Mouse (Mus musculus): ENCODE data around the gene Mpp3. TPM values are rescaled to one million over a fixed set of nuclear protein-coding genes. Genes with fewer than 3 reads are reported as not detected.

Gene Mpp3
- total and polyA plus RNA-seq, 2 experiments from 2014 or later, result 2.2 to 8.0 TPM

GRCm38 (mm10) chr11:102052697-102053096, 24.4 kb upstream of the Mpp3 start:
- 71% methylated on average over 12 of the region's 12 CpGs for WGBS
- no peaks in the 10 kb centered on the region for H3K4me1 ChIP-seq (ENCODE audit: control insufficient read depth, insufficient read depth)
- H3K4me2 ChIP-seq (ENCODE audit: low read depth, low read length), result no peak overlapping the region
- no peak overlapping the region for H3K4me3 ChIP-seq (ENCODE audit: low read depth, low read length)
- H3K36me3 ChIP-seq (replicated peaks; ENCODE audit: control insufficient read depth, insufficient read depth, low read length), result no peaks in the 10 kb centered on the region
- H3K9me3 ChIP-seq (replicated peaks; ENCODE audit: control insufficient read depth, low read length), result no peaks in the 10 kb centered on the region
- no peak overlapping the region for H3K9ac ChIP-seq (replicated peaks; ENCODE audit: low read depth, low read length)
- peak overlapping the region; percentile 91 for H3K27ac ChIP-seq (ENCODE audit: low read depth)
- TF ChIP-seq EP300 (IDR thresholded peaks at IDR 0.05; ENCODE audit: low read depth), result no peak
- no peak for TF ChIP-seq CTCF (IDR thresholded peaks at IDR 0.05; ENCODE audit: low read depth)
- no peak for ATAC-seq (ENCODE audit: insufficient read depth, low read depth)
- no peak for DNase-seq (ENCODE audit: low spot score)
- no peaks in the 10 kb centered on the region for H3K27me3 ChIP-seq (ENCODE audit: control insufficient read depth, insufficient read depth, low read length)

GRCm38 (mm10) chr11:102051954-102052353, 23.7 kb upstream of the Mpp3 start:
- whole genome bisulfite sequencing, result 39% methylated on average over 4 of the region's 4 CpGs
- Histone ChIP-seq H3K27ac (ENCODE audit: low read depth) (peak overlapping the region; percentile 91), H3K4me3 (ENCODE audit: low read depth, low read length) (no peak overlapping the region), H3K27me3 (ENCODE audit: control insufficient read depth, insufficient read depth, low read length) (no peaks in the 10 kb centered on the region), H3K9me3 (replicated peaks; ENCODE audit: control insufficient read depth, low read length) (no peaks in the 10 kb centered on the region), H3K9ac (replicated peaks; ENCODE audit: low read depth, low read length) (no peak overlapping the region), H3K4me1 (ENCODE audit: control insufficient read depth, insufficient read depth) (no peaks in the 10 kb centered on the region), H3K4me2 (ENCODE audit: low read depth, low read length) (no peak overlapping the region), H3K36me3 (replicated peaks; ENCODE audit: control insufficient read depth, insufficient read depth, low read length) (no peaks in the 10 kb centered on the region)
- ATAC-seq (ENCODE audit: insufficient read depth, low read depth) (peak; percentile 49), DNase-seq (ENCODE audit: low spot score) (peak; percentile 45)
- TF ChIP-seq CTCF (IDR thresholded peaks at IDR 0.05; ENCODE audit: low read depth), result no peak

GRCm38 (mm10) chr11:102051541-102051940, 23.3 kb upstream of the Mpp3 start:
- peak; percentile 46 for DNase-seq (ENCODE audit: low spot score)

GRCm38 (mm10) chr11:102049875-102050482, 21.7 kb upstream of the Mpp3 start:
- Histone ChIP-seq H3K4me1 (ENCODE audit: control insufficient read depth, insufficient read depth) (no peaks in the 10 kb centered on the region), H3K9me3 (replicated peaks; ENCODE audit: control insufficient read depth, low read length) (no peaks in the 10 kb centered on the region), H3K27ac (ENCODE audit: low read depth) (peak overlapping the region; percentile 91), H3K9ac (replicated peaks; ENCODE audit: low read depth, low read length) (no peak overlapping the region), H3K4me3 (ENCODE audit: low read depth, low read length) (no peak overlapping the region), H3K4me2 (ENCODE audit: low read depth, low read length) (no peak overlapping the region), H3K27me3 (ENCODE audit: control insufficient read depth, insufficient read depth, low read length) (no peaks in the 10 kb centered on the region), H3K36me3 (replicated peaks; ENCODE audit: control insufficient read depth, insufficient read depth, low read length) (no peaks in the 10 kb centered on the region)
- DNase-seq (ENCODE audit: low spot score) (peak; percentile 36), ATAC-seq (ENCODE audit: insufficient read depth, low read depth) (peak; percentile 37; the same call in 1 of the 2 replicates)
- 55% methylated on average over 14 of the region's 14 CpGs for WGBS
- TF ChIP-seq CTCF (IDR thresholded peaks at IDR 0.05; ENCODE audit: low read depth) (no peak), EP300 (IDR thresholded peaks at IDR 0.05; ENCODE audit: low read depth) (no peak)

More at GRCm38 (mm10) chr11:102051541-102051940, 23.3 kb upstream of the Mpp3 start:
- Histone ChIP-seq H3K4me2 (ENCODE audit: low read depth, low read length) (peak overlapping the region; percentile 12; the same call in 1 of the 2 replicates), H3K9ac (replicated peaks; ENCODE audit: low read depth, low read length) (no peak overlapping the region), H3K27ac (ENCODE audit: low read depth) (peak overlapping the region; percentile 91), H3K4me3 (ENCODE audit: low read depth, low read length) (no peak overlapping the region), H3K36me3 (replicated peaks; ENCODE audit: control insufficient read depth, insufficient read depth, low read length) (no peaks in the 10 kb centered on the region), H3K9me3 (replicated peaks; ENCODE audit: control insufficient read depth, low read length) (no peaks in the 10 kb centered on the region), H3K27me3 (ENCODE audit: control insufficient read depth, insufficient read depth, low read length) (no peaks in the 10 kb centered on the region), H3K4me1 (ENCODE audit: control insufficient read depth, insufficient read depth) (no peaks in the 10 kb centered on the region)
- peak; percentile 69 for ATAC-seq (ENCODE audit: insufficient read depth, low read depth)
- peak; percentile 93 for TF ChIP-seq EP300 (IDR thresholded peaks at IDR 0.05; ENCODE audit: low read depth)
- no peak for TF ChIP-seq CTCF (IDR thresholded peaks at IDR 0.05; ENCODE audit: low read depth)
- 47% methylated on average over 4 of the region's 4 CpGs for WGBS

- H3K4me1 ChIP-seq (ENCODE audit: control insufficient read depth, insufficient read depth), result no peaks in the 10 kb centered on the region
- no peaks in the 10 kb centered on the region for H3K9me3 ChIP-seq (replicated peaks; ENCODE audit: control insufficient read depth, low read length)
- no peaks in the 10 kb centered on the region for H3K27me3 ChIP-seq (ENCODE audit: control insufficient read depth, insufficient read depth, low read length)
- 78% methylated on average over 9 of the region's 9 CpGs for WGBS
- no peaks in the 10 kb centered on the region for H3K36me3 ChIP-seq (replicated peaks; ENCODE audit: control insufficient read depth, insufficient read depth, low read length)
- DNase-seq (ENCODE audit: low spot score) (no peak), ATAC-seq (ENCODE audit: insufficient read depth, low read depth) (no peak)
- no peak overlapping the region for H3K27ac ChIP-seq (ENCODE audit: low read depth)
- H3K4me3 ChIP-seq (ENCODE audit: low read depth, low read length), result no peak overlapping the region
- H3K4me2 ChIP-seq (ENCODE audit: low read depth, low read length), result no peak overlapping the region
- TF ChIP-seq CTCF (IDR thresholded peaks at IDR 0.05; ENCODE audit: low read depth), result no peak
- TF ChIP-seq EP300 (IDR thresholded peaks at IDR 0.05; ENCODE audit: low read depth), result no peak
- no peak overlapping the region for H3K9ac ChIP-seq (replicated peaks; ENCODE audit: low read depth, low read length)
These were observed 18.3 kb upstream of the Mpp3 start for GRCm38 (mm10) chr11:102046607-102047006.

GRCm38 (mm10) chr11:102044691-102045212, 16.5 kb upstream of the Mpp3 start:
- Histone ChIP-seq H3K9ac (replicated peaks; ENCODE audit: low read depth, low read length) (no peak overlapping the region), H3K4me3 (ENCODE audit: low read depth, low read length) (no peak overlapping the region), H3K27ac (ENCODE audit: low read depth) (no peak overlapping the region), H3K4me2 (ENCODE audit: low read depth, low read length) (no peak overlapping the region), H3K36me3 (replicated peaks; ENCODE audit: control insufficient read depth, insufficient read depth, low read length) (no peaks in the 10 kb centered on the region), H3K9me3 (replicated peaks; ENCODE audit: control insufficient read depth, low read length) (no peaks in the 10 kb centered on the region), H3K27me3 (ENCODE audit: control insufficient read depth, insufficient read depth, low read length) (no peaks in the 10 kb centered on the region), H3K4me1 (ENCODE audit: control insufficient read depth, insufficient read depth) (peaks cover 2% of the 10 kb centered on the region; the same call in 1 of the 2 replicates)
- DNase-seq (ENCODE audit: low spot score), result no peak
- TF ChIP-seq CTCF (IDR thresholded peaks at IDR 0.05; ENCODE audit: low read depth) (no peak), EP300 (IDR thresholded peaks at IDR 0.05; ENCODE audit: low read depth) (no peak)
- no peak for ATAC-seq (ENCODE audit: insufficient read depth, low read depth)
- WGBS, result 69% methylated on average over 7 of the region's 7 CpGs
